Mouse (Mus musculus) embryo, embryonic 11.5 days (tissue): ENCODE measurements around the gene Hoga1.
A peak's percentile ranks its signal among the peaks of the same experiment; 100 is the strongest.

Source experiments
- DNase-seq: peaks from one replicate; pipeline ENCODE4 v3.0.0-alpha.2; 2012; ENCODE audit warnings: low read depth, low spot score

Hoga1 gene

GRCm38 (mm10) chr19:42021681-42022541 is 23.5 kb upstream of the Hoga1 start:
- no peak for DNase-seq

GRCm38 (mm10) chr19:42022542-42022848 is 22.9 kb upstream of the Hoga1 start:
- DNase-seq: no peak

- DNase-seq: peak; percentile 69
Observed at GRCm38 (mm10) chr19:42026158-42026557, 19.3 kb upstream of the Hoga1 start.

- no peak for DNase-seq
Observed at GRCm38 (mm10) chr19:42031112-42031511, 14.3 kb upstream of the Hoga1 start.

- DNase-seq: no peak
Observed at GRCm38 (mm10) chr19:42033611-42034010, 11.8 kb upstream of the Hoga1 start.

- DNase-seq: no peak
Observed at GRCm38 (mm10) chr19:42034146-42034775, 11.1 kb upstream of the Hoga1 start.

- no peak for DNase-seq
Observed at GRCm38 (mm10) chr19:42034881-42035455, 10.4 kb upstream of the Hoga1 start.

GRCm38 (mm10) chr19:42035456-42036248 is 9.8 kb upstream of the Hoga1 start, which contains the start of gene Ankrd2:
Gene Ankrd2 (plus strand): TSS chr19:42036000.
- DNase-seq: peak; percentile 56

- no peak for DNase-seq
Observed at GRCm38 (mm10) chr19:42036357-42036756, 9.1 kb upstream of the Hoga1 start.

- no peak for DNase-seq
Observed at GRCm38 (mm10) chr19:42037167-42037702, 8.2 kb upstream of the Hoga1 start.

- no peak for DNase-seq
Observed at GRCm38 (mm10) chr19:42038310-42038709, 7.1 kb upstream of the Hoga1 start.

GRCm38 (mm10) chr19:42043988-42044387 is 1.4 kb upstream of the Hoga1 start:
- no peak for DNase-seq

GRCm38 (mm10) chr19:42050251-42050650 is 4.8 kb downstream of the Hoga1 start:
- no peak for DNase-seq

- no peak for DNase-seq
Observed at GRCm38 (mm10) chr19:42051351-42051750, 5.9 kb downstream of the Hoga1 start.

GRCm38 (mm10) chr19:42051948-42052347 is 6.5 kb downstream of the Hoga1 start, which contains the start of gene 4933411K16Rik:
Gene 4933411K16Rik (plus strand): TSS chr19:42052248.
- DNase-seq: no peak

GRCm38 (mm10) chr19:42054255-42054654 is 8.8 kb downstream of the Hoga1 start:
- no peak for DNase-seq

GRCm38 (mm10) chr19:42055881-42056280 is 10.5 kb downstream of the Hoga1 start:
- DNase-seq: no peak

- DNase-seq: no peak
Observed at GRCm38 (mm10) chr19:42056719-42057409, 11.5 kb downstream of the Hoga1 start.

GRCm38 (mm10) chr19:42058426-42058825 is 13.0 kb downstream of the Hoga1 start:
- DNase-seq: no peak

- no peak for DNase-seq
Observed at GRCm38 (mm10) chr19:42061443-42061842, 16.0 kb downstream of the Hoga1 start.
